Comparison of ENCODE assay signal across 13 mouse cellular contexts in genomic region chr5:149932220-149932619, GRCm38 (mm10).
A peak's percentile ranks its signal among the peaks of the same experiment; 100 is the strongest.
DNase-seq lines count a peak whose midpoint lies in the region; ATAC-seq and TF ChIP-seq lines count a peak whose summit lies in the region.
"Had no signal": no experiment of that assay in that cellular context is flagged by ENCODE, and none has a peak within 500 bp of the region (broad histone marks: within the 10 kb centered on the region; RNA-seq: fewer than 3 reads in every experiment).

No protein-coding gene starts in this region.

- 65% methylated on average over 4 of the region's 4 CpGs for WGBS in heart, adult 2 months
- 42% methylated on average over 4 of the region's 4 CpGs for WGBS in hindbrain, embryonic 11.5 days
- WGBS in midbrain, embryonic 13.5 days: 31% methylated on average over 4 of the region's 4 CpGs

- no peaks in the 10 kb centered on the region for H3K4me1 ChIP-seq in heart, adult 2 months (ENCODE audit: control insufficient read depth, insufficient read depth, low read length)
- peaks cover 6% of the 10 kb centered on the region; the same call in 1 of the 2 replicates for H3K4me1 ChIP-seq in hindbrain, embryonic 11.5 days (replicated peaks; ENCODE audit: control insufficient read depth, insufficient read depth, low read length)
- peaks cover 15% of the 10 kb centered on the region for H3K4me1 ChIP-seq in midbrain, embryonic 13.5 days (replicated peaks)
- H3K4me1 ChIP-seq: embryonic facial prominence, embryonic 15.5 days; liver, embryonic 15.5 days had no signal

- no peak overlapping the region for H3K27ac ChIP-seq in heart, adult 2 months
- H3K27ac ChIP-seq in hindbrain, embryonic 11.5 days (ENCODE audit: low read depth, low read length): peak overlapping the region; percentile 61
- H3K27ac ChIP-seq in midbrain, embryonic 13.5 days: peak overlapping the region; percentile 15
- H3K27ac ChIP-seq: embryonic facial prominence, embryonic 15.5 days; layer of hippocampus, adult 2 months; liver, embryonic 15.5 days; macrophage had no signal

- H3K9ac ChIP-seq in heart, adult 2 months (ENCODE audit: low read depth, low read length): no peak overlapping the region
- H3K9ac ChIP-seq in hindbrain, embryonic 11.5 days (ENCODE audit: low read depth, low read length): no peak overlapping the region
- no peak overlapping the region for H3K9ac ChIP-seq in midbrain, embryonic 13.5 days (replicated peaks)
- H3K9ac ChIP-seq: embryonic facial prominence, embryonic 15.5 days; liver, embryonic 15.5 days had no signal

- intact Hi-C loops in heart, adult 2 months (cut with DNase I): no loop called here

- no peaks in the 10 kb centered on the region for H3K79me2 ChIP-seq in heart, adult 2 months (replicated peaks; ENCODE audit: control insufficient read depth, insufficient read depth, low read length)

- TF ChIP-seq EP300 in heart, adult 2 months (IDR thresholded peaks at IDR 0.05; ENCODE audit: insufficient read depth, low read depth, low read length): no peak

- H3K36me3 ChIP-seq in heart, adult 2 months (ENCODE audit: control insufficient read depth, insufficient read depth, low read length): no peaks in the 10 kb centered on the region
- H3K36me3 ChIP-seq in hindbrain, embryonic 11.5 days (ENCODE audit: control insufficient read depth, insufficient read depth, low read length): no peaks in the 10 kb centered on the region
- H3K36me3 ChIP-seq in midbrain, embryonic 13.5 days: no peaks in the 10 kb centered on the region
- H3K36me3 ChIP-seq: embryonic facial prominence, embryonic 15.5 days; liver, embryonic 15.5 days had no signal

- no peaks in the 10 kb centered on the region for H3K9me3 ChIP-seq in hindbrain, embryonic 11.5 days (ENCODE audit: control insufficient read depth, low read length)
- no peaks in the 10 kb centered on the region for H3K9me3 ChIP-seq in midbrain, embryonic 13.5 days
- H3K9me3 ChIP-seq: embryonic facial prominence, embryonic 15.5 days; liver, embryonic 15.5 days had no signal

- TF ChIP-seq POLR2A in heart, adult 2 months (IDR thresholded peaks at IDR 0.05; ENCODE audit: insufficient read depth, low read depth, low read length): no peak

- ATAC-seq in hindbrain, embryonic 11.5 days (ENCODE audit: low FRiP score): peak; percentile 64; the same call in 1 of the 2 replicates
- peak; percentile 74 for ATAC-seq in midbrain, embryonic 13.5 days

- DNase-seq in heart, adult 11 months: peak; percentile 46
- no peak for DNase-seq in heart, adult 2 months
- no peak for DNase-seq in hindbrain, embryonic 11.5 days (ENCODE audit: low spot score)
- no peak for DNase-seq in kidney, postnatal 14 days
- no peak for DNase-seq in gastrocnemius, postnatal 25 days
- DNase-seq in adrenal gland, adult 8-10 months: no peak
- DNase-seq: cerebellum, adult 9-10 months; kidney, adult 8-10 months had no signal

- H3K27me3 ChIP-seq in heart, adult 2 months (ENCODE audit: control insufficient read depth, insufficient read depth, low read length): no peaks in the 10 kb centered on the region
- no peaks in the 10 kb centered on the region for H3K27me3 ChIP-seq in hindbrain, embryonic 11.5 days (ENCODE audit: control insufficient read depth, insufficient read depth, low read length)
- H3K27me3 ChIP-seq in midbrain, embryonic 13.5 days: no peaks in the 10 kb centered on the region
- H3K27me3 ChIP-seq: embryonic facial prominence, embryonic 15.5 days; liver, embryonic 15.5 days had no signal

- TF ChIP-seq CTCF in heart, adult 2 months (IDR thresholded peaks at IDR 0.05): no peak

- no peak overlapping the region for H3K4me3 ChIP-seq in heart, adult 2 months
- H3K4me3 ChIP-seq in hindbrain, embryonic 11.5 days (ENCODE audit: low read depth, low read length): no peak overlapping the region
- H3K4me3 ChIP-seq in midbrain, embryonic 13.5 days (replicated peaks): no peak overlapping the region
- H3K4me3 ChIP-seq: embryonic facial prominence, embryonic 15.5 days; layer of hippocampus, adult 2 months; liver, embryonic 15.5 days had no signal

- no peak overlapping the region for H3K4me2 ChIP-seq in hindbrain, embryonic 11.5 days (replicated peaks; ENCODE audit: low read depth, low read length)
- no peak overlapping the region for H3K4me2 ChIP-seq in midbrain, embryonic 13.5 days (replicated peaks)
- H3K4me2 ChIP-seq: embryonic facial prominence, embryonic 15.5 days; liver, embryonic 15.5 days had no signal
